Mouse (Mus musculus) ES-E14 (cell line): ENCODE results near the gene Fut8.

Source experiments
- CHD2 ChIP-seq: IDR thresholded peaks from 2 replicates; pipeline ENCODE4 v1.6.1; 2014; ENCODE audit warnings: mild to moderate bottlenecking, low read depth, low read length, inconsistent platforms
- HCFC1 ChIP-seq: IDR thresholded peaks from 2 replicates; pipeline ENCODE4 v1.6.1; 2012; ENCODE audit warnings: low read length, inconsistent platforms, borderline replicate concordance; ENCODE audit not compliant: insufficient read depth
- MAFK ChIP-seq: IDR thresholded peaks from 2 replicates; pipeline ENCODE4 v1.6.1; 2014; ENCODE audit warnings: mild to moderate bottlenecking, low read depth, low read length, inconsistent platforms; ENCODE audit not compliant: insufficient read depth
- ZC3H11A ChIP-seq: IDR thresholded peaks from 2 replicates; pipeline ENCODE4 v1.6.1; 2012; ENCODE audit warnings: low read depth, mild to moderate bottlenecking, inconsistent platforms, low read length, borderline replicate concordance
- ZNF384 ChIP-seq: IDR thresholded peaks from 2 replicates; pipeline ENCODE4 v1.6.1; 2012; ENCODE audit warnings: low read depth, low read length, inconsistent platforms

- TF ChIP-seq CHD2, result no peak
- no peak for TF ChIP-seq MAFK
- no peak for TF ChIP-seq ZC3H11A
- no peak for TF ChIP-seq ZNF384
- TF ChIP-seq HCFC1, result no peak
Observed at GRCm38 (mm10) chr12:77516805-77517204, 278.9 kb downstream of the Fut8 start.
